Mouse (Mus musculus) forebrain, postnatal 0 days (tissue): ENCODE results near the gene Cdc42. TPM values are rescaled to one million over a fixed set of nuclear protein-coding genes. Genes with fewer than 3 reads are reported as not detected.
A peak's percentile ranks its signal among the peaks of the same experiment; 100 is the strongest.

ENCODE experiments used
- ATAC-seq: fragments of 200-750 bp; cut with Nextera tagmentation; 2 replicates; pipeline ENCODE4 v1.8.0; 2017; ENCODE audit warnings: mild to moderate bottlenecking, moderate library complexity
- DNase-seq: peaks from one replicate; pipeline ENCODE4 v3.0.0-alpha.2; 2015
- H3K27ac ChIP-seq: fragments of 300-500 bp; sonication (generic); 2 replicates; pipeline ENCODE4 v1.5.1; 2014; ENCODE audit warnings: low read depth, mild to moderate bottlenecking, antibody characterized with exemption, low read length, moderate library complexity, mixed read lengths
- H3K27me3 ChIP-seq: fragments of 300-500 bp; sonication (generic); 2 replicates; pipeline ENCODE4 v1.6.1; 2014; ENCODE audit warnings: mild to moderate bottlenecking, low read length, mixed read lengths; ENCODE audit not compliant: insufficient read depth
- H3K36me3 ChIP-seq: fragments of 300-500 bp; sonication (generic); 2 replicates; pipeline ENCODE4 v1.6.1; 2014; ENCODE audit warnings: mild to moderate bottlenecking, moderate library complexity; ENCODE audit not compliant: insufficient read depth
- H3K4me1 ChIP-seq: fragments of 300-500 bp; sonication (generic); 2 replicates; pipeline ENCODE4 v1.6.1; 2014; ENCODE audit warnings: antibody characterized with exemption; ENCODE audit not compliant: insufficient read depth
- H3K4me2 ChIP-seq: fragments of 300-500 bp; sonication (generic); 2 replicates; pipeline ENCODE4 v1.6.1; 2014; ENCODE audit warnings: low read depth, mild to moderate bottlenecking, moderate library complexity
- H3K4me3 ChIP-seq: fragments of 300-500 bp; sonication (generic); 2 replicates; pipeline ENCODE4 v1.5.1; 2014; ENCODE audit warnings: low read depth, low read length, mixed read lengths
- H3K9ac ChIP-seq: fragments of 300-500 bp; sonication (generic); 2 replicates; pipeline ENCODE4 v1.6.1; 2014; ENCODE audit warnings: mild to moderate bottlenecking
- H3K9me3 ChIP-seq: fragments of 300-500 bp; sonication (generic); 2 replicates; pipeline ENCODE4 v1.6.1; 2016; ENCODE audit warnings: low read length
- CTCF ChIP-seq: sonication (generic); IDR thresholded peaks from 2 replicates; pipeline ENCODE4 v1.5.1; 2016; ENCODE audit warnings: antibody characterized with exemption, control low read depth, low read depth
- WGBS: fragments of 180-500 bp; shearing (Covaris S2); extraction: QIAGEN DNeasy Blood & Tissue Kit; methylation state at CpG from one replicate; pipeline ENCODE4 v1.1.7; 2014; 5-methylcytosine and 5-hydroxymethylcytosine counted together
- polyA plus RNA-seq: library from polyadenylated mRNA; unstranded; fragments of >200 nt; fragmentation: Nextera tagmentation; extraction: Ambion mirVana; gene quantifications from 2 replicates; pipeline ENCODE4 v1.2.1, GENCODE M21; 2015
- total RNA-seq: library from RNA; depleted of rRNA; stranded (reverse); fragments of >200 nt; gene quantifications from 2 replicates; pipeline ENCODE4 v1.2.3, GENCODE M21; 2014; rRNA removed

Cdc42 gene
- total RNA-seq (699 and 735 TPM in 2 replicates), polyA plus RNA-seq (1,221 and 1,252 TPM in 2 replicates)

DNA sequence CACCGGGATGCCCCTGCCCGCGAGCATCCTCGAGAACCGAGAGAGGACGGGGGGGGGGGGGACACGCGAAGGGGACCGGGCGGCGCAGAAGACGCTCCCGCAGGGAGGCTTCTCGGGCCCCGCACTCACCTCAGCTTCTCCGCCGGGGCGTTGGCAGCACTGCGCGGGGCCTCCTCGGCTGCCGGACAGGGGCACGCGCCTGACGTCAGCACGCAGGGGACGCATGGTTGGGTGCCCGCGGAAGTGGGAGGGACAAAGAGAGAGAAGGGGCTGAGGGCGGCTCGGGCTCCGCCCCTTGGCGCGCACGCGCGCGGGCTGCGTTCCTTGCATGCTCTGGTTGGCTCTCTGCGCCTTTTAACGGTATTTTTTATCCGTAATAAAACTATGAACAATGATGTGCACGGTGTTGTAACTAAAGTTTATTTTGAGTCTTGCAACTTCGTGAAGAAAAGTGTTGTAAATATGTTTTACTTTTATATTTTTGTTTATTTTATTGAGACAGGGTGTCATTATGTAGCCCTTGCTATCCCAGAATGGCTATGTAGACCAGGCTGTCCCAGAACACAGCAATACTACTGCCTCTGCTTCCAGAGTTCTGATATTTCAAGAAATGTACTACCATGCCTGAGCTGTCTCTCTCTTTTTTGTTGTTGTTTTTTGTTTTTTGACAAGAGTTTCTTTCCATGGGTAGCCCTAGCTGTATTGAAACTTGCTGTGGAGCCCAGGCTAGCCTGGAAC, at the start of gene Cdc42:
Gene Cdc42, minus strand, starts transcription at position 204 of the 738 bp plus-strand sequence.
- DNase-seq, result peak; percentile 98
- Histone ChIP-seq H3K4me2 (peak within 1 kb of the TSS; percentile 75), H3K27ac (peak within 1 kb of the TSS; percentile 98), H3K9ac (peak within 1 kb of the TSS; percentile 100), H3K36me3 (no peaks in the 10 kb centered on the region), H3K4me3 (peak within 1 kb of the TSS; percentile 97), H3K9me3 (no peaks in the 10 kb centered on the region), H3K4me1 (peaks cover 13% of the 10 kb centered on the region; the same call in 1 of the 2 replicates), H3K27me3 (no peaks in the 10 kb centered on the region)
- no peak for TF ChIP-seq CTCF
- WGBS, result 0% methylated on average over 37 of the region's 44 CpGs
- peak; percentile 99 for ATAC-seq

DNA sequence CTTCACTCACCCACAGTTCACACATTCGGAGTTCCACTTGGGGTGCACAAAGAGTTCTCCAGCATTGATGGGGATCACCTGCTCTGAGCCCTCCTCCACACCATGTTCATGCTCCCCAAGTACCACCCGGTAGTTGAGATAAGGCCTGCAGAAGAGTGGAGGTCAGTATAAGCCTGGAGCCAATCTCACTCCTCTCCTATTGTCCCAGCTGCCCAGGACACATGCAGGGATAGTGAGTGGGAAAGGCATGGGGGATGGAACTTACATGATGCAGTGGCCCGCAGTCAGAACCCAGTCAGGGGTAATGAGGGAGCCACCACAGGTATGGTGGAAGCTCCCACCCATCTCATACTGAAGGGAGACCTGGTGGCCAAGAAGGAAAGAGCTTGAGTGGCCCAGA, 48.1 kb upstream of the Cdc42 start:
- no peaks in the 10 kb centered on the region for H3K9me3 ChIP-seq
- no peaks in the 10 kb centered on the region for H3K4me1 ChIP-seq
- H3K4me2 ChIP-seq, result no peak overlapping the region
- TF ChIP-seq CTCF, result no peak
- WGBS, result 91% methylated on average over 3 of the region's 3 CpGs
- ATAC-seq (no peak), DNase-seq (no peak)
- no peaks in the 10 kb centered on the region for H3K27me3 ChIP-seq
- no peak overlapping the region for H3K9ac ChIP-seq
- H3K4me3 ChIP-seq, result no peak overlapping the region
- H3K36me3 ChIP-seq, result no peaks in the 10 kb centered on the region
- no peak overlapping the region for H3K27ac ChIP-seq

DNA sequence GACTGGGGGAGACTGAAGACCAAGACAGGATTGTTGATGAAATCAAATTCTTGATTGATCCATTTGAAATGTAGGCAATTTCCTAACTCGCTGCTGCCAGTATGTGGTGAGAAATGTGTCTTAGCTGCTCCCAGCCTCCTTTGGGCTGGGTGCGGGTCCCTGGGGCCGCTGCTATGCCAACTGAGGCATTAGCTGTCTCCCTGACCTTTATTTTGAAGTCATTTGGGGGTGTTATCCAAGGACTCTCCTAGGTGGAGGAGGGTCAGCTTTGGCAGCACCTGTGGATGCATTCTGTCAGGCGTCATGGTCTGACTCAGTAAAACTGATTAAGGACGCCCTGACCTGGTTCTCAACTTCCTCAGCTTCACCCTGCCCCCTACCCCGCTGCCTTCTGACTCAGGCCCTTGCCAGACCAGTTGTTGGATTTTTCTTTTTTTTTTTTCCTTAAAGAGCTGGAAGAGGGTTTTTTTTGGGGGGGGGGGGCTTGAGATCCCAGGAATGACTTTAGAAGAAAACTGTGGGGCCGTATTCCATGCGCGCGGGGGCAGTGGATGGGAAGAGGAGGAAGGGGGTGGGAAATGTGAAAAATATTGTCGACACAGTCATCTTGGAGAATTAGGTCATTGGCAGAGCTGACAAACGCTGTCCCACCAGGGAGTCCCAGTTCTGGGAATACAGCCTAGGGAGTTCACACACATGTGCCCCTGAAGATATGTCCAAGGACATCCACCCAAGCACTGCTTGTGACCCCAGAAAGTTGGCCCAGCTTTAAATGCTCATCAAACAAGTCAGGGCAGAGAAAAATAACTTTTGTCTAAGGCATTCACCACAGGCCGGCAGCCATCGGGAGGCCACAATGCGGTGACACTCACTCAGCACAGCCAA, 39.4 kb upstream of the Cdc42 start:
- Histone ChIP-seq H3K27me3 (no peaks in the 10 kb centered on the region), H3K4me2 (no peak overlapping the region), H3K36me3 (no peaks in the 10 kb centered on the region), H3K27ac (no peak overlapping the region), H3K9me3 (no peaks in the 10 kb centered on the region), H3K4me1 (no peaks in the 10 kb centered on the region), H3K4me3 (no peak overlapping the region), H3K9ac (no peak overlapping the region)
- TF ChIP-seq CTCF, result no peak
- no peak for DNase-seq
- ATAC-seq, result no peak
- 80% methylated on average over 15 of the region's 15 CpGs for WGBS

DNA sequence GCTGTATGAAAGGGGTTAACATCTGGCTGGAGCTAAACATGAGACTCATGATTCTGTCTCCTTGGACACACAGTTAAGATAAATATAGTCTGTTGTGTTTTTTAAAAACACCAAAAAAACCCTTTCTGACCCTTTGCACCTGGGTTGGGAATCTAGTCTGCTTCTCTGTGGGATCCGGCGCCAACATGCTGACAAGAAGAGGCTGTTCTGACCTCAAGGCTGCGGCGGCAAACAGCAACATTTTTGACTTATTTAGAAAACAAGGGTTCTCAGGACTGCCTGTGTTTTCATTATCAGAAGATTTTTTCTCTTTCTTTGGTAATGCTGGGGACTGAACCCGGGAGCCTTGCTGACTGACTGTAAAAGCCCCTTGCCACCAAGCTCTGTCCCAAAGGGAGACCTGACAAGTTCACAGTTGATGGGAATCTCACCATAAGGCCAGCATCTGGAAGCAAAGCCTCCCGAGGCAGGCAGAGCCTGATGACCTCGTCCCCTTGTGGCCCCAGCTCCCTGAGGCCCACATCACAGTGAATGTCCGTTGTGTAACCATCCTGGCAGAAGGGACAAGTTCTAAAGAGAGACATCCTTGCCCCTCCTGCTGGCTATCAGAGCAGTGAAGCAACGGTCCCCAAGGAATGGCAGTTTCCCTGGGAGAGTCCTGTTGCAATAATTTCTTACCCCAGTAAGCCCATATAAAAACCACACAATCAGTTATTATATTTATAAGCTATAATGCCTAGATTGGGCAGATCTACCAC, 36.0 kb upstream of the Cdc42 start:
- no peaks in the 10 kb centered on the region for H3K27me3 ChIP-seq
- H3K4me1 ChIP-seq, result peaks cover 5% of the 10 kb centered on the region; the same call in 1 of the 2 replicates
- no peak overlapping the region for H3K27ac ChIP-seq
- no peak overlapping the region for H3K4me3 ChIP-seq
- no peak for DNase-seq
- WGBS, result 74% methylated on average over 9 of the region's 9 CpGs
- TF ChIP-seq CTCF, result no peak
- H3K4me2 ChIP-seq, result no peak overlapping the region
- no peaks in the 10 kb centered on the region for H3K36me3 ChIP-seq
- no peak overlapping the region for H3K9ac ChIP-seq
- ATAC-seq, result no peak
- H3K9me3 ChIP-seq, result no peaks in the 10 kb centered on the region

DNA sequence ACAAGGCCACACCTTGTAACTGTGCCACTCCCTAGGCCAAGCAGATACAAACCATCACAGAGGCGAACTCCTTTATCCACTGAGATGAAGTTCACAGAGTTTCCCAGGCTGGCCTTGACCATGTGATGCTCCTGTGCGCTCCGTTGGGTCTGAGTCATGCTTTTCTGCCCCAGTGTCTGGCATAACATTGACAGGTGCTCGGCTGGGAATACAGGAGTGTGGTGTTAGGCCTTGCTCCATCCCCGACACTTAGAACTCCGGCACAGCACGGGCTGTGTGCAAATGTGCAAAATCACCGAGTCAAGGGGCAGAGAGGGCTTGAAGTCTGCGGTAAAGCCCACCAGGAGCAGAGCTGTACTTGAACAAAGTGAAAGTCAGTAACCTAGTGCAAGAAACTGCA, 35.4 kb upstream of the Cdc42 start:
- H3K36me3 ChIP-seq, result no peaks in the 10 kb centered on the region
- peaks cover 5% of the 10 kb centered on the region; the same call in 1 of the 2 replicates for H3K4me1 ChIP-seq
- H3K27me3 ChIP-seq, result no peaks in the 10 kb centered on the region
- no peak for ATAC-seq
- WGBS, result 90% methylated on average over 9 of the region's 9 CpGs
- no peak for TF ChIP-seq CTCF
- DNase-seq, result no peak
- no peaks in the 10 kb centered on the region for H3K9me3 ChIP-seq
- H3K4me2 ChIP-seq, result no peak overlapping the region
- H3K27ac ChIP-seq, result no peak overlapping the region
- no peak overlapping the region for H3K9ac ChIP-seq
- no peak overlapping the region for H3K4me3 ChIP-seq

DNA sequence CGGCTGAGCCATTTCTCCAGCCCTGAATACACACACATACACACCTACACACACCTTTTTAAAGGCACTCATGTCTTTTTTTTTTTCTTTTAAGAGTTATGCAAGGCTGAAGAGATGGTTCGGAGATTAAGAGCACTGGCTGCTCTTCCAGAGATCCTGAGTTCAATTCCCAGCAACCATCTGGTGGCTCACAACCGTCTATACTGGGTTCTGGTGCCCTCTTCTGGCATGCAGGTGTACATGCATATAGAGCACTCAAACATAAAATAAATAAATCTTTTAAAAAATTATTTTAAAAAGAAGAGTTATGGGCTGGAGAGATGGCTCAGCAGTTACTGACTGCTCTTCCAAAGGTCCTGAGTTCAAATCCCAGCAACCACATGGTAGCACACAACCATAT, 33.8 kb upstream of the Cdc42 start:
- 89% methylated on average over 3 of the region's 3 CpGs for WGBS
- TF ChIP-seq CTCF, result peak; percentile 22; the same call in 1 of the 2 replicates
- H3K9me3 ChIP-seq, result no peaks in the 10 kb centered on the region

More for the DNA sequence above, 33.8 kb upstream of the Cdc42 start:
- no peak for DNase-seq
- H3K27ac ChIP-seq, result no peak overlapping the region
- no peak overlapping the region for H3K4me3 ChIP-seq
- no peaks in the 10 kb centered on the region for H3K36me3 ChIP-seq
- peaks cover 5% of the 10 kb centered on the region; the same call in 1 of the 2 replicates for H3K4me1 ChIP-seq
- H3K9ac ChIP-seq, result no peak overlapping the region
- no peaks in the 10 kb centered on the region for H3K27me3 ChIP-seq
- no peak overlapping the region for H3K4me2 ChIP-seq
- no peak for ATAC-seq
